Comparison of ENCODE assay signal across 8 mouse cellular contexts in the genomic region with DNA sequence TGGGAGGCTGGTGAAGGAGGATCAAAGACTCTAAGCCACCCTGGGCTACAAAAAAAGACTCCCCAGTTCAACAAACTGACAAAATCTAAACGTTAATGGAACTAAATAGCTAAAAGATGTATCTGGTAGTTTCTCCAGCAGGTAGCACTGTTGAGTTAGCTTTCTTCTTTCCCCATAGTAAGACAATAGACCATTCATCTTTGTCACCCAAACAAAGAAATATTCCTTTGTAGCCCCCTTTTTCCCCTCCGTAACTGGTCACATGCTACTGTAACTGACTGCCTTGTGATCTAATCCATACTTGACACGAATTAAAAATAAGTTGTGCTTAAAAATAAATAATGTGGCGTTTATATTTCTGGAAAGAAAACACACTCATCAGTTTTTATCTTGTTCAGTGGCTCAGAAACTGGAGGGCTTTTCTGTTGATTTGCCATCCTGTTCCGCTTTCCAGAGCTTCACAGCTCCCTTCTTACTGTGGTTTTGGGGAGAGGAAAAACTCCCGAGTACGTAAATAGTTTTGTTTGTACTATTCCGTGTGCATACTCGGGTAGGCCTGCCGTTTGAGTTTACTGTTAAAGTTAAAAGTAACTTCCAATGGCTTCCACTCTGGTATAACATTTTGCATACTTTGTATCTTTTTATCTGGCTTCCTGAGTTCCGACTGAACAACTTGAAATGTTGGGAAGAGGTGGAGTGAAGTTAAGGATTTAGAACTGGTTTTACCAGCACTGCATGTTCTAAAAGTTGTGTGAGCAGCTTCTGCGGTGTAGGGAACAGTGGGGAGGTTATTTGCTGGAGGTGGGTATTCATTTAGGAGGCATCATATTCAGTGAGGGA. TPM values are rescaled to one million over a fixed set of nuclear protein-coding genes. Genes with fewer than 3 reads are reported as not detected.
DNase-seq lines count a peak whose midpoint lies in the region; ATAC-seq lines count a peak whose summit lies in the region.

No protein-coding gene starts in this region.

- intact Hi-C loops in gastrocnemius, postnatal 36 days (cut with DNase I), result loop anchor here (2.0 kb wide), 2 partner anchors 40 to 104 kb away; no protein-coding TSS in a partner anchor

- no peak for ATAC-seq in hindbrain, embryonic 14.5 days (ENCODE audit: low FRiP score)
- no peak for ATAC-seq in stomach, embryonic 16.5 days (ENCODE audit: insufficient read depth, low FRiP score)
- no peak for ATAC-seq in erythroblast, adult 5-6 weeks (replicated peaks; ENCODE audit: low FRiP score, poor library complexity, severe bottlenecking)

- peak overlapping the region; percentile 73 for H3K4me2 ChIP-seq in hindbrain, embryonic 14.5 days (replicated peaks)
- H3K4me2 ChIP-seq in stomach, embryonic 16.5 days (ENCODE audit: low read depth, low read length), result peak overlapping the region; percentile 83

- peak overlapping the region; percentile 91 for H3K27ac ChIP-seq in embryonic facial prominence, embryonic 10.5 days (replicated peaks)
- peak overlapping the region; percentile 89 for H3K27ac ChIP-seq in hindbrain, embryonic 14.5 days
- H3K27ac ChIP-seq in stomach, embryonic 16.5 days (ENCODE audit: low read length), result peak overlapping the region; percentile 93

- H3K36me3 ChIP-seq in embryonic facial prominence, embryonic 10.5 days (replicated peaks), result peaks cover 30% of the 10 kb centered on the region
- peaks cover 27% of the 10 kb centered on the region for H3K36me3 ChIP-seq in hindbrain, embryonic 14.5 days (replicated peaks; ENCODE audit: control insufficient read depth, insufficient read depth)
- 0 out of 2 replicates have a peak, but pooled peaks cover 4% of the 10 kb centered on the region for H3K36me3 ChIP-seq in stomach, embryonic 16.5 days (ENCODE audit: control insufficient read depth, insufficient read depth, low read length)

- H3K4me3 ChIP-seq in embryonic facial prominence, embryonic 10.5 days, result peak overlapping the region; percentile 90
- peak overlapping the region; percentile 97 for H3K4me3 ChIP-seq in hindbrain, embryonic 14.5 days (replicated peaks; ENCODE audit: low read length)
- H3K4me3 ChIP-seq in stomach, embryonic 16.5 days (replicated peaks; ENCODE audit: low read length), result peak overlapping the region; percentile 85

- H3K9ac ChIP-seq in hindbrain, embryonic 14.5 days, result peak overlapping the region; percentile 98
- H3K9ac ChIP-seq in stomach, embryonic 16.5 days (ENCODE audit: low read length), result no peak overlapping the region

- WGBS in embryonic facial prominence, embryonic 10.5 days, result 30% methylated on average over 12 of the region's 12 CpGs
- WGBS in hindbrain, embryonic 14.5 days, result 22% methylated on average over 12 of the region's 12 CpGs
- 15% methylated on average over 12 of the region's 12 CpGs for WGBS in stomach, embryonic 16.5 days

- H3K4me1 ChIP-seq in embryonic facial prominence, embryonic 10.5 days, result peaks cover 49% of the 10 kb centered on the region
- H3K4me1 ChIP-seq in hindbrain, embryonic 14.5 days (replicated peaks; ENCODE audit: control insufficient read depth, insufficient read depth, low read length), result peaks cover 43% of the 10 kb centered on the region
- peaks cover 21% of the 10 kb centered on the region for H3K4me1 ChIP-seq in stomach, embryonic 16.5 days (ENCODE audit: control insufficient read depth, insufficient read depth, low read length)

- H3K9me3 ChIP-seq in embryonic facial prominence, embryonic 10.5 days, result no peaks in the 10 kb centered on the region
- no peaks in the 10 kb centered on the region for H3K9me3 ChIP-seq in hindbrain, embryonic 14.5 days (ENCODE audit: control insufficient read depth, low read length)
- no peaks in the 10 kb centered on the region for H3K9me3 ChIP-seq in stomach, embryonic 16.5 days (replicated peaks; ENCODE audit: control insufficient read depth, low read length)

- peak; percentile 44 for DNase-seq in thymus, postnatal 14 days
- no peak for DNase-seq in thymus, postnatal 25 days
- no peak for DNase-seq in embryonic facial prominence, embryonic 10.5 days (ENCODE audit: low spot score)
- DNase-seq in hindbrain, embryonic 14.5 days (ENCODE audit: low spot score), result peak; percentile 85
- DNase-seq in lung, postnatal 25 days (ENCODE audit: low spot score), result peak; percentile 72
- no peak for DNase-seq in gastrocnemius, postnatal 36 days

- H3K27me3 ChIP-seq in embryonic facial prominence, embryonic 10.5 days (replicated peaks; ENCODE audit: low read depth, poor library complexity, severe bottlenecking), result peaks cover 5% of the 10 kb centered on the region; the same call in 1 of the 2 replicates
- H3K27me3 ChIP-seq in hindbrain, embryonic 14.5 days (ENCODE audit: control insufficient read depth, insufficient read depth, low read length), result no peaks in the 10 kb centered on the region
- H3K27me3 ChIP-seq in stomach, embryonic 16.5 days (ENCODE audit: control insufficient read depth, insufficient read depth, low read length), result no peaks in the 10 kb centered on the region

RNA-seq across cellular contexts. Expression of a gene that starts 1.3 kb away (rescaled TPM):
- 12.9 and 15.5 TPM in 2 replicates for polyA plus RNA-seq in embryonic facial prominence, embryonic 10.5 days (2016; fragmentation: Nextera tagmentation; extraction: Ambion mirVana)
- 24.2 and 25.4 TPM in 2 replicates for polyA plus RNA-seq in hindbrain, embryonic 14.5 days (2014; fragmentation: Nextera tagmentation; extraction: Ambion mirVana)
- polyA plus RNA-seq in stomach, embryonic 16.5 days (2015; fragmentation: Nextera tagmentation; extraction: Ambion mirVana), result 7.4 and 8.6 TPM in 2 replicates
- 16.7 and 20.3 TPM in 2 replicates for total RNA-seq in erythroblast, adult 5-6 weeks (2015; ENCODE audit: low replicate concordance)
- total RNA-seq in erythroblast, adult 5-6 weeks (2017; ENCODE audit: low replicate concordance), result 12.4 and 18.3 TPM in 2 replicates
- 10 to 100 TPM; 36.7 to 37.8 TPM for total RNA-seq in gastrocnemius, postnatal 36 days (2021)

RNA-seq across cellular contexts. Expression of a gene that starts 25.9 kb away (rescaled TPM):
- 361 and 368 TPM in 2 replicates for polyA plus RNA-seq in embryonic facial prominence, embryonic 10.5 days (2016; fragmentation: Nextera tagmentation; extraction: Ambion mirVana)
- polyA plus RNA-seq in hindbrain, embryonic 14.5 days (2014; fragmentation: Nextera tagmentation; extraction: Ambion mirVana), result 251 and 253 TPM in 2 replicates
- polyA plus RNA-seq in stomach, embryonic 16.5 days (2015; fragmentation: Nextera tagmentation; extraction: Ambion mirVana), result 230 TPM in 2 replicates
- 39.8 and 54.5 TPM in 2 replicates for total RNA-seq in erythroblast, adult 5-6 weeks (2015; ENCODE audit: low replicate concordance)
- total RNA-seq in erythroblast, adult 5-6 weeks (2017; ENCODE audit: low replicate concordance), result 49.6 and 55.6 TPM in 2 replicates
- total RNA-seq in gastrocnemius, postnatal 36 days (2021), result 10 to 100 TPM; 43.6 to 48.1 TPM

RNA-seq across cellular contexts. Expression of a gene that starts 56.2 kb away (rescaled TPM):
- polyA plus RNA-seq in embryonic facial prominence, embryonic 10.5 days (2016; fragmentation: Nextera tagmentation; extraction: Ambion mirVana), result 0.55 and 0.95 TPM in 2 replicates
- 0.17 and 0.50 TPM in 2 replicates for polyA plus RNA-seq in hindbrain, embryonic 14.5 days (2014; fragmentation: Nextera tagmentation; extraction: Ambion mirVana)
- polyA plus RNA-seq in stomach, embryonic 16.5 days (2015; fragmentation: Nextera tagmentation; extraction: Ambion mirVana), result 0.15 and 3.4 TPM in 2 replicates
- not detected in 2 replicates for total RNA-seq in erythroblast, adult 5-6 weeks (2015; ENCODE audit: low replicate concordance)
- not detected in 2 replicates for total RNA-seq in erythroblast, adult 5-6 weeks (2017; ENCODE audit: low replicate concordance)
- 100 to 1,000 TPM; 479 to 547 TPM for total RNA-seq in gastrocnemius, postnatal 36 days (2021)

Comparison
In these comparisons a context has a peak if more than half of its experiments do, and no peak if none do; other contexts are left out.
1. DNase-seq: peak in thymus, postnatal 14 days (single experiment), hindbrain, embryonic 14.5 days (single experiment) and lung, postnatal 25 days (single experiment); none in thymus, postnatal 25 days (single experiment), embryonic facial prominence, embryonic 10.5 days (single experiment) and gastrocnemius, postnatal 36 days (0 of 2).
2. Peak in every context shown above with its lines, with median percentiles within 50 percentile points of each other: H3K27ac ChIP-seq and H3K4me3 ChIP-seq.